Mouse (Mus musculus) CH12.LX (cell line): Measurements from ENCODE around the gene Acvr2b. TPM values are rescaled to one million over a fixed set of nuclear protein-coding genes. Genes with fewer than 3 reads are reported as not detected.

Source experiments
- DNase-seq: peaks from one replicate; pipeline ENCODE4 v3.0.0-alpha.2; 2013; ENCODE audit errors: extremely low read depth
- H3K27ac ChIP-seq: 2 replicates; pipeline ENCODE4 v1.5.1; 2012; ENCODE audit warnings: low read depth, mild to moderate bottlenecking, control low read depth, moderate library complexity; ENCODE audit not compliant: insufficient read depth
- H3K27me3 ChIP-seq: replicated peaks from 2 replicates; pipeline ENCODE3; 2012; ENCODE audit warnings: inconsistent platforms
- H3K36me3 ChIP-seq, 2 experiments: replicated peaks in 1 of 2; 2 replicates each; pipeline versions ENCODE3 to v1.6.1; 2012; ENCODE audit warnings: inconsistent platforms in 1 of 2, low read length in 1 of 2, mild to moderate bottlenecking in 1 of 2, mixed read lengths in 1 of 2, moderate library complexity in 1 of 2; ENCODE audit not compliant: control insufficient read depth in 1 of 2, insufficient read depth in 1 of 2
- H3K4me1 ChIP-seq, 2 experiments: 2 replicates each; pipeline ENCODE4 v1.6.1; 2012; ENCODE audit warnings: inconsistent platforms in 1 of 2, moderate library complexity in 1 of 2; ENCODE audit not compliant: insufficient read depth in 2 of 2, control insufficient read depth in 1 of 2
- H3K4me2 ChIP-seq: 2 replicates; pipeline ENCODE4 v1.6.1; 2012; ENCODE audit warnings: low read depth, mild to moderate bottlenecking, control low read depth; ENCODE audit not compliant: poor library complexity, insufficient read depth, severe bottlenecking
- H3K4me3 ChIP-seq, 3 experiments: fragments of 150-350 bp in 1 of 3; sonication (generic) in 1 of 3; replicated peaks in 1 of 3; 2 replicates each; pipeline versions ENCODE3 to v1.5.1; 2011 to 2012; ENCODE audit warnings: low read depth in 2 of 3, low read length in 2 of 3, mild to moderate bottlenecking in 2 of 3, moderate library complexity in 2 of 3, control low read depth in 1 of 3, improper control_type of control experiment in 1 of 3, inconsistent platforms in 1 of 3, mixed read lengths in 1 of 3; ENCODE audit not compliant: poor library complexity in 1 of 3
- H3K79me2 ChIP-seq: replicated peaks from 2 replicates; pipeline ENCODE4 v1.6.1; 2012; ENCODE audit warnings: mild to moderate bottlenecking, moderate library complexity; ENCODE audit not compliant: control insufficient read depth, poor library complexity, insufficient read depth, severe bottlenecking; ENCODE audit errors: extremely low read depth
- H3K9ac ChIP-seq: 2 replicates; pipeline ENCODE4 v1.6.1; 2012; ENCODE audit warnings: low read depth, mild to moderate bottlenecking, control low read depth, moderate library complexity; ENCODE audit not compliant: insufficient read depth
- H3K9me3 ChIP-seq: replicated peaks from 2 replicates; pipeline ENCODE3; 2012; ENCODE audit warnings: low read length, inconsistent platforms, mixed read lengths
- CTCF ChIP-seq, 2 experiments: IDR thresholded peaks in 1 of 2; conservative IDR thresholded peaks in 1 of 2; 2 replicates each; pipeline ENCODE4 v1.5.1; 2011 to 2012; ENCODE audit warnings: low read depth in 2 of 2, low read length in 2 of 2, improper control_type of control experiment in 1 of 2, inconsistent platforms in 1 of 2, mild to moderate bottlenecking in 1 of 2, moderate library complexity in 1 of 2
- E2F4 ChIP-seq: IDR thresholded peaks from 2 replicates; pipeline ENCODE4 v1.6.1; 2011; ENCODE audit warnings: low read depth, low read length, improper control_type of control experiment; ENCODE audit not compliant: insufficient replicate concordance
- EP300 ChIP-seq: IDR thresholded peaks from 2 replicates; pipeline ENCODE4 v1.6.1; 2011; ENCODE audit warnings: low read length, improper control_type of control experiment
- ETS1 ChIP-seq: conservative IDR thresholded peaks from 2 replicates; pipeline ENCODE4 v1.6.1; 2012; ENCODE audit warnings: low read depth, mild to moderate bottlenecking, inconsistent platforms, low read length, improper control_type of control experiment, moderate library complexity
- GABPA ChIP-seq: IDR thresholded peaks from 2 replicates; pipeline ENCODE4 v1.6.1; 2012; ENCODE audit warnings: low read depth, low read length, improper control_type of control experiment, inconsistent platforms; ENCODE audit not compliant: insufficient replicate concordance
- HCFC1 ChIP-seq: IDR thresholded peaks from 2 replicates; pipeline ENCODE4 v1.6.1; 2012; ENCODE audit warnings: low read depth, mild to moderate bottlenecking, inconsistent platforms, low read length, improper control_type of control experiment
- IRF4 ChIP-seq: IDR thresholded peaks from 2 replicates; pipeline ENCODE4 v1.6.1; 2014; ENCODE audit warnings: low read depth, mild to moderate bottlenecking, inconsistent platforms, low read length, improper control_type of control experiment
- KAT2A ChIP-seq: IDR thresholded peaks from 2 replicates; pipeline ENCODE4 v1.6.1; 2012; ENCODE audit warnings: low read length, improper control_type of control experiment, inconsistent platforms; ENCODE audit not compliant: insufficient replicate concordance
- MAX ChIP-seq: IDR thresholded peaks from 2 replicates; pipeline ENCODE4 v1.6.1; 2011; ENCODE audit warnings: low read length, improper control_type of control experiment
- MAZ ChIP-seq: IDR thresholded peaks from 2 replicates; pipeline ENCODE4 v1.6.1; 2012; ENCODE audit warnings: low read depth, mild to moderate bottlenecking, inconsistent platforms, low read length, improper control_type of control experiment, moderate library complexity
- MEF2A ChIP-seq: IDR thresholded peaks from 2 replicates; pipeline ENCODE4 v1.6.1; 2014; ENCODE audit warnings: low read depth, mild to moderate bottlenecking, inconsistent platforms, low read length, improper control_type of control experiment, borderline replicate concordance
- MXI1 ChIP-seq: IDR thresholded peaks from 2 replicates; pipeline ENCODE4 v1.6.1; 2011; ENCODE audit warnings: mild to moderate bottlenecking, low read depth, low read length, improper control_type of control experiment
- NELFE ChIP-seq: IDR thresholded peaks from 2 replicates; pipeline ENCODE4 v1.6.1; 2011; ENCODE audit warnings: low read depth, low read length, improper control_type of control experiment
- PAX5 ChIP-seq: IDR thresholded peaks from 2 replicates; pipeline ENCODE4 v1.6.1; 2012; ENCODE audit warnings: low read length, inconsistent platforms, mixed read lengths
- POLR2A ChIP-seq: IDR thresholded peaks from 2 replicates; pipeline ENCODE4 v1.6.1; 2011; ENCODE audit warnings: low read depth, mild to moderate bottlenecking, improper control_type of control experiment, low read length
- RCOR1 ChIP-seq: conservative IDR thresholded peaks from 2 replicates; pipeline ENCODE4 v1.6.1; 2012; ENCODE audit warnings: low read depth, mild to moderate bottlenecking, inconsistent platforms, low read length, improper control_type of control experiment
- SMC3 ChIP-seq: IDR thresholded peaks from 2 replicates; pipeline ENCODE4 v1.6.1; 2011; ENCODE audit warnings: low read depth, low read length, improper control_type of control experiment
- TBP ChIP-seq: conservative IDR thresholded peaks from 2 replicates; pipeline ENCODE4 v1.6.1; 2011; ENCODE audit warnings: low read depth, low read length, improper control_type of control experiment
- ZC3H11A ChIP-seq: IDR thresholded peaks from 2 replicates; pipeline ENCODE4 v1.6.1; 2012; ENCODE audit warnings: low read depth, mild to moderate bottlenecking, inconsistent platforms, low read length, improper control_type of control experiment
- dilution Hi-C: fragments of 300-500 bp; cut with MboI; formaldehyde crosslinking; loops from 2 replicates; pipeline ENCODE4 v1.14.3; 2020; ENCODE audit warnings: low sequenced_read_pairs; ENCODE audit not compliant: extremely low pct_unique_long_range_greater_than_20kb, extremely low pct_ligation_motif_present
- in situ Hi-C: fragments of 300-500 bp; cut with MboI; formaldehyde crosslinking; loops from 3 replicates; pipeline ENCODE4 v1.14.3; 2019; ENCODE audit warnings: low sequenced_read_pairs, low pct_ligation_motif_present, low pct_unique_long_range_greater_than_20kb, mixed read lengths
- polyA plus RNA-seq: library from polyadenylated mRNA; unstranded; fragments of >175 nt; gene quantifications from 2 replicates; pipeline ENCODE4 v1.2.1, GENCODE M21; 2012; ENCODE audit warnings: low read depth; ENCODE audit not compliant: insufficient read length
- total RNA-seq, 2 experiments: library from RNA; depleted of rRNA; stranded (reverse); fragments of 300-350 nt in 1 of 2; fragments of >200 nt in 1 of 2; gene quantifications; 2 replicates each; pipeline ENCODE4 v1.2.3; 2012 to 2014

Gene Acvr2b
- total and polyA plus RNA-seq, 3 experiments: 0.30 to 1.5 (median 0.66) TPM

- DNase-seq: no peak
Measured at GRCm38 (mm10) chr9:119390214-119390613, 11.7 kb upstream of the Acvr2b start.

GRCm38 (mm10) chr9:119394808-119395207 lies 7.1 kb upstream of the Acvr2b start:
- H3K79me2 ChIP-seq: no peaks in the 10 kb centered on the region
- no peak overlapping the region for H3K4me3 ChIP-seq
- dilution Hi-C loops: no loop called here
- H3K9ac ChIP-seq: no peak overlapping the region
- peaks cover 11% of the 10 kb centered on the region for H3K27me3 ChIP-seq
- no peak for DNase-seq
- no peaks in the 10 kb centered on the region for H3K4me1 ChIP-seq
- peaks cover 8 to 11% of the 10 kb centered on the region in 2 experiments for H3K36me3 ChIP-seq
- no peak for TF ChIP-seq HCFC1
- no peak for TF ChIP-seq MAX
- TF ChIP-seq MXI1: no peak
- no peak for TF ChIP-seq MEF2A
- TF ChIP-seq IRF4: no peak
- TF ChIP-seq PAX5: no peak
- no peak for TF ChIP-seq GABPA
- TF ChIP-seq TBP: no peak
- TF ChIP-seq E2F4: no peak
- no peak for TF ChIP-seq RCOR1
- no peak for TF ChIP-seq ETS1
- no peak for TF ChIP-seq EP300
- TF ChIP-seq NELFE: no peak
- TF ChIP-seq SMC3: no peak
- TF ChIP-seq POLR2A: no peak
- no peak for TF ChIP-seq CTCF (conservative IDR thresholded peaks at IDR 0.05 in 1 of 2, IDR thresholded peaks at IDR 0.05 in 1 of 2; ENCODE audit: low read depth in 2 of 2, low read length in 2 of 2)
- H3K9me3 ChIP-seq: peaks cover 3% of the 10 kb centered on the region
- no peak overlapping the region for H3K4me2 ChIP-seq
- H3K27ac ChIP-seq: no peak overlapping the region
- in situ Hi-C loops: no loop called here

More at GRCm38 (mm10) chr9:119390214-119390613, 11.7 kb upstream of the Acvr2b start:
- H3K4me2 ChIP-seq: no peak overlapping the region
- in situ Hi-C loops (no loop called here), dilution Hi-C loops (no loop called here)
- no peaks in the 10 kb centered on the region for H3K79me2 ChIP-seq
- H3K36me3 ChIP-seq: peaks cover 8 to 14% of the 10 kb centered on the region in 2 experiments
- no peaks in the 10 kb centered on the region for H3K9me3 ChIP-seq
- H3K27ac ChIP-seq: no peak overlapping the region
- H3K27me3 ChIP-seq: no peaks in the 10 kb centered on the region
- H3K9ac ChIP-seq: no peak overlapping the region
- H3K4me1 ChIP-seq: 0 out of 4 replicates have a peak, but pooled peaks cover 0 to 3% of the 10 kb centered on the region in 2 experiments
- no peak for TF ChIP-seq KAT2A
- no peak for TF ChIP-seq MAZ
- no peak for TF ChIP-seq CTCF (conservative IDR thresholded peaks at IDR 0.05 in 1 of 2, IDR thresholded peaks at IDR 0.05 in 1 of 2; ENCODE audit: low read depth in 2 of 2, low read length in 2 of 2)
- TF ChIP-seq ZC3H11A: no peak
- H3K4me3 ChIP-seq: no peak overlapping the region
